Mouse (Mus musculus): ENCODE results near the gene Tmem235.

- TF ChIP-seq CTCF (IDR thresholded peaks at IDR 0.05; ENCODE audit: low read depth, low read length), result no peak
- no peak for TF ChIP-seq POLR2A (IDR thresholded peaks at IDR 0.05; ENCODE audit: insufficient read depth, low read length)
These were observed 22.0 kb upstream of the Tmem235 start for GRCm38 (mm10) chr11:117838572-117838971.

All from ES-Bruce4 (cell line).